Mouse (Mus musculus): ENCODE measurements at regions not wholly inside any gene's neighbourhood (a gene's known extent, or its start where the extent isn't known, plus 50 kb on each side); places are given as distances from the start of the nearest gene placed in this dataset.

DNA sequence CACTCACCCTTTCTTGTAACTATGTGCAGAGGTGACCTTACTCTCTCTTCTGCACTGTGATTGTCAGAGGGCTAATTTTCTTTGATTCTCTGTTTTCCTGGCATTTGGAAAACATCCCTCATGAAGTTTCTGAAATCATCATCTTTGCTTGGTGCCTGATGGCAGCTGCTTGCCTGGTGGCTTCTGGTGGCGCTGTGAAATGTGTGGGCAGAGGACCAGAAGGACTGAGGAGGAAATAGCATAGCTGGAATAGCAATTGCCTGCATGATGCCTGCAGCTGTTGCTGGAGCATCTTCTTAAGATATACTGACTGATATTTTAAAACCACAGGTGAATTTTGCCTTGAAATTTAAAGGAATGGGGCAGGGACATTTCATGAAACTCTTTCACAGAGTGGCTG, 502.6 kb upstream of the Pkn2 start:
- TF ChIP-seq CTCF (IDR thresholded peaks at IDR 0.05) (no peak), EP300 (IDR thresholded peaks at IDR 0.05) (no peak)
- no peak overlapping the region for H3K9ac ChIP-seq (replicated peaks; ENCODE audit: low read depth)
- 74% methylated on average over 1 of the region's 1 CpGs for WGBS
- no peaks in the 10 kb centered on the region for H3K27me3 ChIP-seq (replicated peaks; ENCODE audit: insufficient read depth, low read length)
- no peaks in the 10 kb centered on the region for H3K36me3 ChIP-seq (ENCODE audit: insufficient read depth, low read length)
- no peak for DNase-seq (ENCODE audit: low spot score)
- no peaks in the 10 kb centered on the region for H3K9me3 ChIP-seq (ENCODE audit: low read length)
- no peak overlapping the region for H3K4me3 ChIP-seq (ENCODE audit: low read depth, low read length)
- H3K4me1 ChIP-seq (ENCODE audit: insufficient read depth, low read depth, low read length): no peaks in the 10 kb centered on the region
- no peak overlapping the region for H3K27ac ChIP-seq (ENCODE audit: low read length)
- no peak overlapping the region for H3K4me2 ChIP-seq (replicated peaks; ENCODE audit: low read depth, low read length)
- no peak for ATAC-seq

GRCm38 (mm10) chr3:143379193-143379592, 497.4 kb upstream of the Pkn2 start:
- Histone ChIP-seq H3K4me1 (ENCODE audit: insufficient read depth, low read depth, low read length) (no peaks in the 10 kb centered on the region), H3K36me3 (ENCODE audit: insufficient read depth, low read length) (no peaks in the 10 kb centered on the region), H3K4me3 (ENCODE audit: low read depth, low read length) (no peak overlapping the region), H3K9me3 (ENCODE audit: low read length) (no peaks in the 10 kb centered on the region), H3K9ac (replicated peaks; ENCODE audit: low read depth) (no peak overlapping the region), H3K27ac (ENCODE audit: low read length) (no peak overlapping the region), H3K4me2 (replicated peaks; ENCODE audit: low read depth, low read length) (no peak overlapping the region), H3K27me3 (replicated peaks; ENCODE audit: insufficient read depth, low read length) (no peaks in the 10 kb centered on the region)
- WGBS: 7% methylated on average over 13 of the region's 13 CpGs
- peak; percentile 53; the same call in 1 of the 2 replicates for ATAC-seq
- DNase-seq (ENCODE audit: low spot score): peak; percentile 84
- TF ChIP-seq EP300 (IDR thresholded peaks at IDR 0.05) (no peak), CTCF (IDR thresholded peaks at IDR 0.05) (peak; percentile 91)

DNA sequence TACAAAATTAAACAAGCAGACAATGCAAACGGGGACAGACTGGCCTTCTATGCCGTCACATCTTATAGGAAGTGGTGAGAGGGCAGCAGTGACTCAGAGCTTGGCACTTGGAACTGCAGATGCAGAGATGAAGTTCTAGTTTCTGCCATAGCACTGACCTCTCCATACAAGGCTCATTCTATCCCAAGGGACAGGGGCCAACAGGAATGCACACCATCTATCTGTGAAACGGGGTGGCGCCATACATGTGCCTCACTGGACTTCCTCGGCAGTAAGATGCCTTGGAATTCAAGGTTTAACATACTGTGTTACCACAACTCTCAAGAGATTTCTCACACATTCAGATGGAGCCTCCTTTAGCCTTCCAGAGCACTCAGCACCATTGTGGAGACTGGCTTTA, 495.6 kb upstream of the Pkn2 start:
- no peak for TF ChIP-seq CTCF (IDR thresholded peaks at IDR 0.05)
- TF ChIP-seq EP300 (IDR thresholded peaks at IDR 0.05): no peak
- Histone ChIP-seq H3K36me3 (ENCODE audit: insufficient read depth, low read length) (no peaks in the 10 kb centered on the region), H3K4me1 (ENCODE audit: insufficient read depth, low read depth, low read length) (no peaks in the 10 kb centered on the region), H3K4me2 (replicated peaks; ENCODE audit: low read depth, low read length) (no peak overlapping the region), H3K4me3 (ENCODE audit: low read depth, low read length) (no peak overlapping the region), H3K27ac (ENCODE audit: low read length) (no peak overlapping the region), H3K9me3 (ENCODE audit: low read length) (no peaks in the 10 kb centered on the region), H3K27me3 (replicated peaks; ENCODE audit: insufficient read depth, low read length) (no peaks in the 10 kb centered on the region), H3K9ac (replicated peaks; ENCODE audit: low read depth) (no peak overlapping the region)
- DNase-seq (ENCODE audit: low spot score) (no peak), ATAC-seq (no peak)
- 90% methylated on average over 5 of the region's 5 CpGs for WGBS

GRCm38 (mm10) chr3:143375527-143376061, 493.8 kb upstream of the Pkn2 start:
- no peaks in the 10 kb centered on the region for H3K9me3 ChIP-seq (ENCODE audit: low read length)
- H3K36me3 ChIP-seq (ENCODE audit: insufficient read depth, low read length): no peaks in the 10 kb centered on the region
- ATAC-seq: no peak
- no peak for DNase-seq (ENCODE audit: low spot score)
- H3K4me3 ChIP-seq (ENCODE audit: low read depth, low read length): no peak overlapping the region
- 61% methylated on average over 10 of the region's 10 CpGs for WGBS
- no peaks in the 10 kb centered on the region for H3K4me1 ChIP-seq (ENCODE audit: insufficient read depth, low read depth, low read length)
- TF ChIP-seq EP300 (IDR thresholded peaks at IDR 0.05) (no peak), CTCF (IDR thresholded peaks at IDR 0.05) (no peak)
- H3K4me2 ChIP-seq (replicated peaks; ENCODE audit: low read depth, low read length): no peak overlapping the region
- H3K9ac ChIP-seq (replicated peaks; ENCODE audit: low read depth): no peak overlapping the region
- no peaks in the 10 kb centered on the region for H3K27me3 ChIP-seq (replicated peaks; ENCODE audit: insufficient read depth, low read length)
- no peak overlapping the region for H3K27ac ChIP-seq (ENCODE audit: low read length)

DNA sequence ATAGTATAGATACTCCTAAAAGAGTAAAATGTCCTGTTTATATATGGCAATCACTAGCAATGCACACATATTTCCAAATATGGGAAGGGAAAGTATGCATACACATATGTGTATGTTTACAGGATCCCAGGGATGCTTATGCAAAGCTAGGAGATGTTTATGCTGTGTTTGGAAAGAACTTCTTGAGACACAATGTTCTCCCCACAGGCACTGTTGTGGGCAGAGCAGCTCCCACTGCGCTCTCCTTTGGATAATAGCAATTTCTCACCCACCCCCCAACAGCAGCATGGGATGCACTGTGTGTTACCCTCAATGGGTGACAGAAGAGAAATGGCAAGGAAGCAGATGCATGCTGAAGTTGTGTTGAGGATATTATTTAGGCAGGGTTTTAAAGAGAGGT, 491.7 kb upstream of the Pkn2 start:
- no peaks in the 10 kb centered on the region for H3K27me3 ChIP-seq (replicated peaks; ENCODE audit: insufficient read depth, low read length)
- H3K36me3 ChIP-seq (ENCODE audit: insufficient read depth, low read length): no peaks in the 10 kb centered on the region
- ATAC-seq (peak; percentile 32), DNase-seq (ENCODE audit: low spot score) (peak; percentile 9)
- H3K4me2 ChIP-seq (replicated peaks; ENCODE audit: low read depth, low read length): no peak overlapping the region
- 68% methylated on average over 1 of the region's 1 CpGs for WGBS
- no peak for TF ChIP-seq EP300 (IDR thresholded peaks at IDR 0.05)
- no peak for TF ChIP-seq CTCF (IDR thresholded peaks at IDR 0.05)
- no peak overlapping the region for H3K27ac ChIP-seq (ENCODE audit: low read length)
- no peak overlapping the region for H3K9ac ChIP-seq (replicated peaks; ENCODE audit: low read depth)
- no peak overlapping the region for H3K4me3 ChIP-seq (ENCODE audit: low read depth, low read length)
- no peaks in the 10 kb centered on the region for H3K9me3 ChIP-seq (ENCODE audit: low read length)
- H3K4me1 ChIP-seq (ENCODE audit: insufficient read depth, low read depth, low read length): no peaks in the 10 kb centered on the region

GRCm38 (mm10) chr3:143369002-143369401, 487.2 kb upstream of the Pkn2 start:
- H3K4me2 ChIP-seq (replicated peaks; ENCODE audit: low read depth, low read length): no peak overlapping the region
- no peak overlapping the region for H3K4me3 ChIP-seq (ENCODE audit: low read depth, low read length)
- no peak for DNase-seq (ENCODE audit: low spot score)
- TF ChIP-seq EP300 (IDR thresholded peaks at IDR 0.05) (no peak), CTCF (IDR thresholded peaks at IDR 0.05) (no peak)
- WGBS: 92% methylated on average over 1 of the region's 1 CpGs
- H3K27me3 ChIP-seq (replicated peaks; ENCODE audit: insufficient read depth, low read length): no peaks in the 10 kb centered on the region
- H3K36me3 ChIP-seq (ENCODE audit: insufficient read depth, low read length): no peaks in the 10 kb centered on the region
- H3K4me1 ChIP-seq (ENCODE audit: insufficient read depth, low read depth, low read length): no peaks in the 10 kb centered on the region
- no peak overlapping the region for H3K27ac ChIP-seq (ENCODE audit: low read length)
- ATAC-seq: no peak
- H3K9me3 ChIP-seq (ENCODE audit: low read length): no peaks in the 10 kb centered on the region
- H3K9ac ChIP-seq (replicated peaks; ENCODE audit: low read depth): no peak overlapping the region

DNA sequence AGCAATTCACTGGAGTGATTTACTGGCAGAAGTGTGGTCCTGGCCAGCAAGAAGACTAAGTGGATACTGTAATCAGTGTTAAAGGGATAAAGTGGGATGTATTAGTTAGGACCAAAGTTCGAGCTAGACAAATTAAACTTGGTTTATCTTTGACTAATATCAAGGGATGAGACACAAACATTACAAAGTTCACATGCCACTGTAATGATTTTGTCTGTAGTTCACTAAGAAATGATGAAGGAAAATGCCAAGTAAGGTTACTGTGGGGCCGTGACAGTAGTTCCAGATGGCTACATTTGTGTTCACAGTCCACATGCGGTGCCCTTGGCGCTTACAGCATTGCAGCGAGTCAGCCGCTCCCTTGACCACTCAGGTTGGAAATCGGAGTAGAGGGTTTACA, 458.2 kb upstream of the Pkn2 start:
- TF ChIP-seq EP300 (IDR thresholded peaks at IDR 0.05): no peak
- no peak for TF ChIP-seq CTCF (IDR thresholded peaks at IDR 0.05)
- H3K27me3 ChIP-seq (replicated peaks; ENCODE audit: insufficient read depth, low read length): no peaks in the 10 kb centered on the region
- ATAC-seq: no peak
- H3K4me2 ChIP-seq (replicated peaks; ENCODE audit: low read depth, low read length): no peak overlapping the region
- no peak for DNase-seq (ENCODE audit: low spot score)
- no peak overlapping the region for H3K4me3 ChIP-seq (ENCODE audit: low read depth, low read length)
- 90% methylated on average over 7 of the region's 7 CpGs for WGBS
- H3K36me3 ChIP-seq (ENCODE audit: insufficient read depth, low read length): no peaks in the 10 kb centered on the region
- H3K4me1 ChIP-seq (ENCODE audit: insufficient read depth, low read depth, low read length): no peaks in the 10 kb centered on the region
- H3K27ac ChIP-seq (ENCODE audit: low read length): no peak overlapping the region
- no peaks in the 10 kb centered on the region for H3K9me3 ChIP-seq (ENCODE audit: low read length)
- H3K9ac ChIP-seq (replicated peaks; ENCODE audit: low read depth): no peak overlapping the region

Measured in lung, postnatal 0 days (tissue).